Mouse (Mus musculus): ENCODE data around the gene Bmp8b. TPM values are rescaled to one million over a fixed set of nuclear protein-coding genes. Genes with fewer than 3 reads are reported as not detected.

The Bmp8b gene
- polyA plus RNA-seq (2015; fragmentation: Nextera tagmentation; extraction: Ambion mirVana), result 0.23 TPM in 1 of 2 replicates, not detected in the other

GRCm38 (mm10) chr4:123104651-123105450 is at the start of gene Bmp8b:
Gene Bmp8b (plus strand): TSS chr4:123105165.
- Histone ChIP-seq H3K4me2 (replicated peaks) (peak within 1 kb of the TSS; percentile 45), H3K9ac (replicated peaks) (no peak within 1 kb of the TSS), H3K36me3 (no peaks in the 10 kb centered on the region), H3K27ac (replicated peaks) (no peak within 1 kb of the TSS), H3K4me1 (peaks cover 13% of the 10 kb centered on the region), H3K27me3 (peaks cover 28% of the 10 kb centered on the region), H3K9me3 (no peaks in the 10 kb centered on the region), H3K4me3 (peak within 1 kb of the TSS; percentile 28)
- ATAC-seq (replicated peaks), result peak; percentile 48
- 6% methylated on average over 75 of the region's 75 CpGs for WGBS

GRCm38 (mm10) chr4:123056560-123057109 is 48.3 kb upstream of the Bmp8b start:
- Histone ChIP-seq H3K27ac (replicated peaks) (no peak overlapping the region), H3K9ac (replicated peaks) (no peak overlapping the region), H3K36me3 (peaks cover 47% of the 10 kb centered on the region), H3K4me1 (peaks cover 24% of the 10 kb centered on the region), H3K9me3 (no peaks in the 10 kb centered on the region), H3K4me3 (no peak overlapping the region), H3K4me2 (replicated peaks) (no peak overlapping the region), H3K27me3 (no peaks in the 10 kb centered on the region)
- ATAC-seq (replicated peaks), result no peak
- 90% methylated on average over 3 of the region's 3 CpGs for WGBS

GRCm38 (mm10) chr4:123057957-123058356 is 47.0 kb upstream of the Bmp8b start:
- H3K9me3 ChIP-seq, result no peaks in the 10 kb centered on the region
- H3K4me1 ChIP-seq, result peaks cover 13% of the 10 kb centered on the region
- no peak overlapping the region for H3K4me3 ChIP-seq
- peaks cover 36% of the 10 kb centered on the region for H3K36me3 ChIP-seq
- H3K9ac ChIP-seq (replicated peaks), result no peak overlapping the region
- no peak overlapping the region for H3K27ac ChIP-seq (replicated peaks)
- ATAC-seq (replicated peaks), result no peak
- WGBS, result 88% methylated on average over 1 of the region's 1 CpGs
- H3K4me2 ChIP-seq (replicated peaks), result no peak overlapping the region
- no peaks in the 10 kb centered on the region for H3K27me3 ChIP-seq

DNA sequence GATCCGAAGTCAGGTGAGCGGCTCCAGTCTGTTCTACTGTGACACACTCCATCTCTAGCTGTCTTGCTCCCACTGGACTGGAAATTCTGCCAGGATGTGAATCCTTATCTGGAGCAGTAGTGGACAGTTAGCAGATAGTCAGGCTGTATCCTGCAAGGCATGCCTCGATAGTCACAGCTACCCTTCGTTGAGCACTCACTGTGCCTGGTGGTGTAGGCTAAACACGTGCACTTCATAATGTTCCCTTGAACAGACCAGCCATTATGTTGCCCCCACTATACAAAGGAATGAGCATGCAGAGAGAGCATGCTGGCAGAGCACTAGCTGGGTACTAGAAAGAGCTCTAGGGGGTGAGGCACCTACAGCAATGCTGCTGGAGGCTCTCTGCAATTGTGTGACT is 43.2 kb upstream of the Bmp8b start:
- no peak overlapping the region for H3K4me2 ChIP-seq (replicated peaks)
- no peaks in the 10 kb centered on the region for H3K4me1 ChIP-seq
- no peaks in the 10 kb centered on the region for H3K9me3 ChIP-seq
- no peaks in the 10 kb centered on the region for H3K27me3 ChIP-seq
- peak; percentile 61; the same call in 1 of the 2 replicates for ATAC-seq (replicated peaks)
- no peak overlapping the region for H3K4me3 ChIP-seq
- H3K36me3 ChIP-seq, result peaks cover 10% of the 10 kb centered on the region
- no peak overlapping the region for H3K27ac ChIP-seq (replicated peaks)
- 63% methylated on average over 5 of the region's 5 CpGs for WGBS
- H3K9ac ChIP-seq (replicated peaks), result no peak overlapping the region

GRCm38 (mm10) chr4:123068646-123069045 is 36.3 kb upstream of the Bmp8b start:
- ATAC-seq (replicated peaks), result no peak
- H3K4me1 ChIP-seq, result peaks cover 4% of the 10 kb centered on the region
- WGBS, result 87% methylated on average over 6 of the region's 6 CpGs
- H3K9me3 ChIP-seq, result no peaks in the 10 kb centered on the region
- H3K27me3 ChIP-seq, result no peaks in the 10 kb centered on the region
- H3K4me3 ChIP-seq, result no peak overlapping the region
- H3K27ac ChIP-seq (replicated peaks), result no peak overlapping the region
- H3K36me3 ChIP-seq, result no peaks in the 10 kb centered on the region
- H3K9ac ChIP-seq (replicated peaks), result no peak overlapping the region
- no peak overlapping the region for H3K4me2 ChIP-seq (replicated peaks)

GRCm38 (mm10) chr4:123071266-123071966 is 33.5 kb upstream of the Bmp8b start:
- Histone ChIP-seq H3K9ac (replicated peaks) (no peak overlapping the region), H3K36me3 (no peaks in the 10 kb centered on the region), H3K27me3 (no peaks in the 10 kb centered on the region), H3K4me3 (no peak overlapping the region), H3K4me1 (peaks cover 4% of the 10 kb centered on the region), H3K4me2 (replicated peaks) (no peak overlapping the region), H3K27ac (replicated peaks) (no peak overlapping the region), H3K9me3 (no peaks in the 10 kb centered on the region)
- ATAC-seq (replicated peaks), result no peak
- WGBS, result 15% methylated on average over 13 of the region's 13 CpGs

DNA sequence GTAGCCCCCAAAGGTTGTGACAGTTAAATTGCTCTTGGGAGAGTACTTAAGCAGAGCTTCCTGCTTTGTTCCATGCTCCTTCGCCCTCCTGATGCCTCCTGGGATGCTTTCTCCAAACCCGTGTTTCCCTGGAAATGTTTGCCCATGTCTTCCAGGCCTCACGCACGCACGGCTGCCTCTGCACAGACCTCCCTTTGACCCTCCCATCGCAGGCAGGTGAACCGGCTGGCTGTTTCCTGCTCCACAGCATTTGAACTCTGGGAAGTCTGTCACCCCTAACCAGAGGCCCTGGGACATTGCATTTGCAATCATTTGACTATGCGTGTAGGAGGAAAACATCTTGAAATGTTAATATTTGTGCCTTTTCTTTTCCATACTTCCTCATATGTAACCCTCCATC is 28.0 kb upstream of the Bmp8b start:
- H3K4me1 ChIP-seq, result peaks cover 4% of the 10 kb centered on the region; the same call in 1 of the 2 replicates
- H3K36me3 ChIP-seq, result no peaks in the 10 kb centered on the region
- no peak overlapping the region for H3K4me3 ChIP-seq
- 75% methylated on average over 8 of the region's 8 CpGs for WGBS
- no peak for ATAC-seq (replicated peaks)
- no peaks in the 10 kb centered on the region for H3K9me3 ChIP-seq
- no peak overlapping the region for H3K27ac ChIP-seq (replicated peaks)
- H3K27me3 ChIP-seq, result no peaks in the 10 kb centered on the region
- H3K4me2 ChIP-seq (replicated peaks), result no peak overlapping the region
- no peak overlapping the region for H3K9ac ChIP-seq (replicated peaks)

DNA sequence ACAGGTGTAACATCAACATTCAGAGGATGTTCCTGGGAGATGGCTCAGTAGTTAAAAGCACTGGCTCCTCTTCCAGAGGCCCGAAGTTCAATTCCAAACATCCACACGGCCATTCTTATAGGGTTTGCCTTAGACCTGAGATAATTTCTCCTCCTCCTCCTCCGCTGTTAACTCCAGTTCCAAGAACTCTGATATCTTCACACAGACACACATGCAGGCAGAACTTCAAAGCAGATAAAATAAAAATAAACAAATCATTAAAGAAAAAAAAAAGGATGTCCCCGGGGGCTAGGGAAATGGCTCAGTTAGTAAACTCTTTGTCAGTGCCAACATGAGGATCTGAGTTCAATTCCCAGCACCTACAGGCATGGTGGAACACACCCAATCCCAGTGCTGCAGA is 26.7 kb upstream of the Bmp8b start:
- ATAC-seq (replicated peaks), result no peak
- 88% methylated on average over 4 of the region's 4 CpGs for WGBS

GRCm38 (mm10) chr4:123080791-123081190 is 24.2 kb upstream of the Bmp8b start:
- ATAC-seq (replicated peaks), result no peak

More for the DNA sequence above, 26.7 kb upstream of the Bmp8b start:
- H3K4me3 ChIP-seq, result no peak overlapping the region
- H3K36me3 ChIP-seq, result no peaks in the 10 kb centered on the region
- no peak overlapping the region for H3K9ac ChIP-seq (replicated peaks)
- H3K4me2 ChIP-seq (replicated peaks), result no peak overlapping the region
- no peak overlapping the region for H3K27ac ChIP-seq (replicated peaks)
- no peaks in the 10 kb centered on the region for H3K27me3 ChIP-seq
- no peaks in the 10 kb centered on the region for H3K9me3 ChIP-seq
- H3K4me1 ChIP-seq, result peaks cover 4% of the 10 kb centered on the region; the same call in 1 of the 2 replicates

GRCm38 (mm10) chr4:123082283-123083163 is 22.4 kb upstream of the Bmp8b start:
- peak; percentile 79 for ATAC-seq (replicated peaks)
- 70% methylated on average over 20 of the region's 20 CpGs for WGBS
- H3K27me3 ChIP-seq, result no peaks in the 10 kb centered on the region
- no peaks in the 10 kb centered on the region for H3K36me3 ChIP-seq
- peaks cover 4% of the 10 kb centered on the region; the same call in 1 of the 2 replicates for H3K4me1 ChIP-seq
- no peak overlapping the region for H3K9ac ChIP-seq (replicated peaks)
- H3K27ac ChIP-seq (replicated peaks), result no peak overlapping the region
- H3K4me2 ChIP-seq (replicated peaks), result no peak overlapping the region
- no peak overlapping the region for H3K4me3 ChIP-seq
- no peaks in the 10 kb centered on the region for H3K9me3 ChIP-seq

More at GRCm38 (mm10) chr4:123080791-123081190, 24.2 kb upstream of the Bmp8b start:
- Histone ChIP-seq H3K4me2 (replicated peaks) (no peak overlapping the region), H3K36me3 (no peaks in the 10 kb centered on the region), H3K27me3 (no peaks in the 10 kb centered on the region), H3K4me1 (peaks cover 4% of the 10 kb centered on the region; the same call in 1 of the 2 replicates), H3K9me3 (no peaks in the 10 kb centered on the region), H3K9ac (replicated peaks) (no peak overlapping the region), H3K27ac (replicated peaks) (no peak overlapping the region), H3K4me3 (no peak overlapping the region)
- WGBS, result 38% methylated on average over 13 of the region's 13 CpGs

- 70% methylated on average over 13 of the region's 13 CpGs for WGBS
- ATAC-seq (replicated peaks), result no peak
Measured at GRCm38 (mm10) chr4:123083323-123083902, 21.6 kb upstream of the Bmp8b start.

More at GRCm38 (mm10) chr4:123083323-123083902, 21.6 kb upstream of the Bmp8b start:
- Histone ChIP-seq H3K27me3 (no peaks in the 10 kb centered on the region), H3K27ac (replicated peaks) (no peak overlapping the region), H3K9me3 (no peaks in the 10 kb centered on the region), H3K36me3 (no peaks in the 10 kb centered on the region), H3K4me2 (replicated peaks) (no peak overlapping the region), H3K9ac (replicated peaks) (no peak overlapping the region), H3K4me1 (peaks cover 4% of the 10 kb centered on the region; the same call in 1 of the 2 replicates), H3K4me3 (no peak overlapping the region)
